Mouse (Mus musculus) embryonic facial prominence, embryonic 14.5 days (tissue): ENCODE results near the gene Slc24a3. TPM values are rescaled to one million over a fixed set of nuclear protein-coding genes. Genes with fewer than 3 reads are reported as not detected.

ENCODE experiments used
- ATAC-seq: fragments of 200-750 bp; cut with Nextera tagmentation; 2 replicates; pipeline ENCODE4 v1.8.0; 2017; ENCODE audit warnings: low read depth, moderate number of reproducible peaks, moderate TSS enrichment
- DNase-seq: peaks from one replicate; pipeline ENCODE4 v3.0.0-alpha.2; 2015; ENCODE audit warnings: low spot score
- H3K27ac ChIP-seq: fragments of 300-500 bp; sonication (generic); replicated peaks from 2 replicates; pipeline ENCODE4 v1.5.1; 2014; ENCODE audit warnings: low read depth, mild to moderate bottlenecking, low read length, moderate library complexity
- H3K27me3 ChIP-seq: fragments of 300-500 bp; sonication (generic); replicated peaks from 2 replicates; pipeline ENCODE4 v1.6.1; 2014; ENCODE audit warnings: low read length; ENCODE audit not compliant: control insufficient read depth, insufficient read depth
- H3K36me3 ChIP-seq: fragments of 300-500 bp; sonication (generic); 2 replicates; pipeline ENCODE4 v1.6.1; 2014; ENCODE audit warnings: low read length, mixed read lengths; ENCODE audit not compliant: control insufficient read depth, insufficient read depth
- H3K4me1 ChIP-seq: fragments of 300-500 bp; sonication (generic); 2 replicates; pipeline ENCODE4 v1.6.1; 2014; ENCODE audit warnings: antibody characterized with exemption, low read length; ENCODE audit not compliant: control insufficient read depth, insufficient read depth
- H3K4me2 ChIP-seq: fragments of 300-500 bp; sonication (generic); 2 replicates; pipeline ENCODE4 v1.6.1; 2014; ENCODE audit warnings: low read depth, mild to moderate bottlenecking, low read length, moderate library complexity, mixed read lengths
- H3K4me3 ChIP-seq: fragments of 300-500 bp; sonication (generic); 2 replicates; pipeline ENCODE4 v1.5.1; 2014; ENCODE audit warnings: low read depth, mild to moderate bottlenecking, low read length
- H3K9ac ChIP-seq: fragments of 300-500 bp; sonication (generic); 2 replicates; pipeline ENCODE4 v1.6.1; 2014; ENCODE audit warnings: low read depth, mild to moderate bottlenecking, low read length, moderate library complexity, mixed read lengths
- H3K9me3 ChIP-seq: fragments of 300-500 bp; sonication (generic); 2 replicates; pipeline ENCODE4 v1.6.1; 2016; ENCODE audit warnings: low read length; ENCODE audit not compliant: control insufficient read depth
- WGBS: fragments of 180-500 bp; shearing (Covaris S2); extraction: QIAGEN DNeasy Blood & Tissue Kit; methylation state at CpG from one replicate; pipeline ENCODE4 v1.1.7; 2014; 5-methylcytosine and 5-hydroxymethylcytosine counted together
- polyA plus RNA-seq: library from polyadenylated mRNA; unstranded; fragments of >200 nt; fragmentation: Nextera tagmentation; extraction: Ambion mirVana; gene quantifications from 2 replicates; pipeline ENCODE4 v1.2.1, GENCODE M21; 2014

Slc24a3 gene
- polyA plus RNA-seq, 1 experiment from 2014 or later = 6.4 TPM

DNA sequence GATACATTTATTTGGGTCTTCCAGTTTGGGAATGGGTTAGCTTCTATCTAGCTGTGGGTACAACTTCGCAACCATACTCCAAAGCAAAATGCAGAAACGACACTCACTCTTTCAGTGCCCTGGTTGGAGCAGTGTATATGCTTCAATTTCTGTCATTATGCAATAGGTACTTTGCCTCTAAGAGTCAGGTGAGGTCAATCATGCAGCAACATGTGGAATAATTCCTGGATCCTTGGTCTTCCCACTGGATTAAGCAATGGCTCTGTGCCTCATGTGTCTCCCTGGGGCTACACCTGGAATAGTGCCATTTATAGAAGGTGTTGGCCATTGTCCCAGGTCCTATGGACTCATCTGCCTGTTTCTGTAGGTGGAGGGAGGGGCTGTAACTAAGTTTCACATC, 49.9 kb downstream of the Slc24a3 start:
- no peak overlapping the region for H3K27ac ChIP-seq
- no peaks in the 10 kb centered on the region for H3K27me3 ChIP-seq
- DNase-seq (no peak), ATAC-seq (no peak)
- H3K36me3 ChIP-seq = no peaks in the 10 kb centered on the region
- H3K4me3 ChIP-seq = no peak overlapping the region
- H3K9me3 ChIP-seq = no peaks in the 10 kb centered on the region
- H3K4me2 ChIP-seq = no peak overlapping the region
- H3K9ac ChIP-seq = no peak overlapping the region
- H3K4me1 ChIP-seq = no peaks in the 10 kb centered on the region
- 95% methylated on average over 2 of the region's 2 CpGs for WGBS

DNA sequence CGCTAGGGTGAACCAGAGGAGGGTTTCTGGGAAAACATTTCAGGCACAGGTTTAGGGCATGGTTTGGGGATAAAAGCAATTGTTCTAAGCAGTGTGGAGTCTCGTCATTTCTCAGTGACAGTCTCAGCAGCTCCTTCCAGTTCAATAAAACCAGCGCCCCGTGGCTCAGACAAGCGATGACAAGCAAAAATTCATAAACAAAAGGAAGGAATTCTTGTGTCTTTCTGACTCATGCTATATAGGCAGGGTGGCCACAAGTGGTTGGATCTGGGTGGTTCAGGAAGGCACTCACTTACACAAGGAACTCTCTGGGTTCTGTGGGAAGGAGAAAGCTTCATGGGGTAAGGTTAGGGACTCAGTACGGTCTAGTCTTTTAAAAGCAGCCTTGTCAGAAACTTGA, 51.7 kb downstream of the Slc24a3 start:
- Histone ChIP-seq H3K9ac (no peak overlapping the region), H3K36me3 (no peaks in the 10 kb centered on the region), H3K9me3 (no peaks in the 10 kb centered on the region), H3K27ac (no peak overlapping the region), H3K27me3 (no peaks in the 10 kb centered on the region), H3K4me3 (no peak overlapping the region), H3K4me2 (no peak overlapping the region), H3K4me1 (no peaks in the 10 kb centered on the region)
- WGBS = 71% methylated on average over 6 of the region's 6 CpGs
- ATAC-seq (no peak), DNase-seq (no peak)

DNA sequence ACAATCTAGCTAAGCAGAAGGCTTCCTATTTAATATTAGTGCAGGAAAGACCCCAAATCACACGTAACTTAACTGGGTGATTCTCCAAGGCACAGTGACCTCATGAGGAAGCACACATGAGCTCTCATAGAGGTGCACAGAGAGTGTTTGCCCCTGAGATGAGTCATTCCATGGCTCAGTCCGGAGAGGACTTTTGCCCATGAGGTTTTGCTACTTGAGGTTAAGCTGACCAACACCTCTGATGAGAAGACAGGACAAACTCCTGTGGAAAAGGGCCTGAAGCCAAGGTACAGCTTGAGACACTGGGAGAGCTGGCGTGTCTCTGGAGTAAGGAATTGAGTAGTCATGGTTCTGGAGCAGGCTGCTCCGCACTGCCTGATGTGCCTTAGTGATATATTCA, 56.1 kb downstream of the Slc24a3 start:
- Histone ChIP-seq H3K9me3 (no peaks in the 10 kb centered on the region), H3K4me1 (0 out of 2 replicates have a peak, but pooled peaks cover 3% of the 10 kb centered on the region), H3K27me3 (no peaks in the 10 kb centered on the region), H3K4me3 (no peak overlapping the region), H3K36me3 (no peaks in the 10 kb centered on the region), H3K9ac (no peak overlapping the region), H3K27ac (no peak overlapping the region), H3K4me2 (no peak overlapping the region)
- no peak for ATAC-seq
- no peak for DNase-seq
- 84% methylated on average over 4 of the region's 4 CpGs for WGBS

GRCm38 (mm10) chr2:145225640-145226039, 58.1 kb downstream of the Slc24a3 start:
- no peak for DNase-seq

GRCm38 (mm10) chr2:145226100-145226499, 58.5 kb downstream of the Slc24a3 start:
- H3K4me2 ChIP-seq = no peak overlapping the region
- DNase-seq = no peak
- ATAC-seq = no peak
- no peak overlapping the region for H3K27ac ChIP-seq
- H3K4me3 ChIP-seq = no peak overlapping the region
- no peaks in the 10 kb centered on the region for H3K27me3 ChIP-seq
- no peak overlapping the region for H3K9ac ChIP-seq
- no peaks in the 10 kb centered on the region for H3K9me3 ChIP-seq
- H3K4me1 ChIP-seq = 0 out of 2 replicates have a peak, but pooled peaks cover 3% of the 10 kb centered on the region
- WGBS = 85% methylated on average over 1 of the region's 1 CpGs
- H3K36me3 ChIP-seq = no peaks in the 10 kb centered on the region

More at GRCm38 (mm10) chr2:145225640-145226039, 58.1 kb downstream of the Slc24a3 start:
- no peaks in the 10 kb centered on the region for H3K36me3 ChIP-seq
- H3K27me3 ChIP-seq = no peaks in the 10 kb centered on the region
- ATAC-seq = no peak
- no peak overlapping the region for H3K9ac ChIP-seq
- no peak overlapping the region for H3K27ac ChIP-seq
- H3K4me2 ChIP-seq = no peak overlapping the region
- H3K4me1 ChIP-seq = 0 out of 2 replicates have a peak, but pooled peaks cover 3% of the 10 kb centered on the region
- no peak overlapping the region for H3K4me3 ChIP-seq
- WGBS = 43% methylated on average over 3 of the region's 3 CpGs
- H3K9me3 ChIP-seq = no peaks in the 10 kb centered on the region

DNA sequence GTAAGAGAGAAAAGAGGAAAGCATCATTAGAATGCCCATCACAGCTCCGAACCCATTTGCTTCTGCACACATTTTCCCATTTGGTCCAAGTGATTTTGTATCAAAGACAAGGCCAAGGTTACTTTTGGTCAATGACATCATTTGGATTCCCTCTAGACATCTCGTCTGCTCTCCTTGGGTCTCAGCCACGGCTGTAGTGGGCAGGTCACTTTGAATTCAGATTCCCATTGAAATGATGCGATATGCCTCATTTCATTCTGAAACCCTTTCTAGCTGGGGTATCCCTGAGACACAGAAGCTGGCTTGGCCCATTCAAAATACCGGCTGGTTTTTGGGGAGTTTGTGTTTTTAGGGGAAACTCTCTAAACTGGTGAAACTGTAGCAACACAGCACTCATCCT, 59.8 kb downstream of the Slc24a3 start:
- Histone ChIP-seq H3K4me3 (no peak overlapping the region), H3K9ac (no peak overlapping the region), H3K9me3 (no peaks in the 10 kb centered on the region), H3K4me2 (no peak overlapping the region), H3K36me3 (no peaks in the 10 kb centered on the region), H3K4me1 (0 out of 2 replicates have a peak, but pooled peaks cover 3% of the 10 kb centered on the region), H3K27ac (no peak overlapping the region), H3K27me3 (no peaks in the 10 kb centered on the region)
- DNase-seq = no peak
- no peak for ATAC-seq
- 87% methylated on average over 5 of the region's 5 CpGs for WGBS

GRCm38 (mm10) chr2:145232764-145233484, 65.4 kb downstream of the Slc24a3 start:
- no peaks in the 10 kb centered on the region for H3K9me3 ChIP-seq
- no peak overlapping the region for H3K4me3 ChIP-seq
- peaks cover 9% of the 10 kb centered on the region for H3K4me1 ChIP-seq
- H3K9ac ChIP-seq = no peak overlapping the region
- H3K27me3 ChIP-seq = no peaks in the 10 kb centered on the region
- DNase-seq (no peak), ATAC-seq (no peak)
- no peaks in the 10 kb centered on the region for H3K36me3 ChIP-seq
- 31% methylated on average over 6 of the region's 6 CpGs for WGBS
- no peak overlapping the region for H3K4me2 ChIP-seq
- no peak overlapping the region for H3K27ac ChIP-seq

DNA sequence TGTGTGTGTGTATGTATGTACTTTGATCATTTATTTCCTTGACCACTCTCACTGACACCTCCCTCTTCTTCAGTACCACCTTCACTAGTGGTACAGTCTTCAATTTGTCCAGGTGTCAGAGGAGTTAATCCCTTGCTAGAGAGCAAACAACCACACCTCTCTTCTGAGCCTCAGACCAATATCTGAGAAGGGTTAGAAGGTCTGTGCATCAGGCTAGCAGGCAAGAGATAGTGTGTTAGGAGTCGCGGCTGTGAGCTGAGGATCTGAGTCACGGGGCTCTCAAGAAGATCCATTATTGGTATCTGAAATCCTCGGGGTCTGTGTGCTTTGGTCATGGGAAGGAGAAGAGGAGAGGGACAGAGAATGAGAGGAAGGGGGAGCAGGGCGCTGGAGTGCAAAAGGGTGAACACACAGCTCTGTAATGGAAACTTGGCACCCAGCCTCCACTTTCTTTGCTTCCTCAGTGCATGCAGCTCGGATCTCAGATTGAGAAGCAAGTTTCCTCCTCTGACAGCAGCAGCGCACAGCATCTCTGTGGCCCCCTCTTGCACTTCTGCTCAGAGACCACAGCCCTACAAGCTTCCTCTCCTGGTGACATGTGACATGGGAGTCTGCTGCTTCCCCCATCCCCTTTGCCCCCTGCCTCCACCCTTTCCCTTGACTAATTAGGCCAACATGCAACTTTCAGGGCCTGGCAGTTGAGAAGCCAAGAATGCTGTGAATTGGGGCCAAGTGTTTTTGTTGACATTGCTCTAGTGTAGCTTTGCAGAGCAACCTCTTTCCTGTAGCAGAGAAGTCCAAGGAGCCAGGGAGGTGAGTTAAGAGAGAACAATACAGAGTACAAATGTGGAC, 66.2 kb downstream of the Slc24a3 start:
- 42% methylated on average over 7 of the region's 7 CpGs for WGBS
- Histone ChIP-seq H3K36me3 (no peaks in the 10 kb centered on the region), H3K9me3 (no peaks in the 10 kb centered on the region), H3K27me3 (no peaks in the 10 kb centered on the region), H3K4me1 (peaks cover 9% of the 10 kb centered on the region), H3K4me2 (no peak overlapping the region), H3K4me3 (no peak overlapping the region), H3K27ac (peak overlapping the region; percentile 46), H3K9ac (no peak overlapping the region)
- DNase-seq = peak; percentile 88
- ATAC-seq = peak; percentile 60; the same call in 1 of the 2 replicates
